Mouse (Mus musculus) lung, postnatal 0 days (tissue): ENCODE results near the gene Mad1l1.

Experiments used
- CTCF ChIP-seq: IDR thresholded peaks from 2 replicates; pipeline ENCODE4 v1.5.1; 2016; ENCODE audit warnings: antibody characterized with exemption, mild to moderate bottlenecking
- EP300 ChIP-seq: IDR thresholded peaks from 2 replicates; pipeline ENCODE4 v1.6.1; 2016; ENCODE audit warnings: antibody characterized with exemption, mild to moderate bottlenecking, control low read depth

DNA sequence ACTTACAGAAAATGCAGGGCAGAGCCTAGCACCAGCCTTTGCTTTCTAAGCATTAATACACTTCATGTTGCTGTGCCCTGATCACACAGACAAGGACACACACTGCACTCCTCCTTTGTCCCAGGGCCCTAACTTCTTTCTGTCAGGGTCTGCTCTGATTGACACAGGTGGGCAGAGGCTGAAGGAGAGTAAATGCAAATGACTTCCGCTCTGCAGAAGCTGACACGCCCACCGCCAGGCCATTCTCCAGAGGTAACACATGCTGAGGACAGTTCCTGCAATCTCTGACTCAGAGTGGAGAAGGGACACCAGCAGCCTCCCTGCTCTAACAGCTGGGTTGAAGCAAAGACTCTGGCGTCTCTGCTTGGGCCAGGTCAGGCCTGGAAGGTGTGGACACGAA lies 198.2 kb downstream of the Mad1l1 start:
- TF ChIP-seq CTCF (no peak), EP300 (no peak)
